Mouse (Mus musculus) stomach, postnatal 0 days (tissue): ENCODE data around the gene Frmd4b.

Experiments used
- CTCF ChIP-seq: IDR thresholded peaks from 2 replicates; pipeline ENCODE4 v1.5.1; 2016; ENCODE audit warnings: antibody characterized with exemption, low read depth, mild to moderate bottlenecking, moderate library complexity
- EP300 ChIP-seq: optimal IDR thresholded peaks from 2 replicates; pipeline ENCODE3; 2016; ENCODE audit warnings: antibody characterized with exemption

DNA sequence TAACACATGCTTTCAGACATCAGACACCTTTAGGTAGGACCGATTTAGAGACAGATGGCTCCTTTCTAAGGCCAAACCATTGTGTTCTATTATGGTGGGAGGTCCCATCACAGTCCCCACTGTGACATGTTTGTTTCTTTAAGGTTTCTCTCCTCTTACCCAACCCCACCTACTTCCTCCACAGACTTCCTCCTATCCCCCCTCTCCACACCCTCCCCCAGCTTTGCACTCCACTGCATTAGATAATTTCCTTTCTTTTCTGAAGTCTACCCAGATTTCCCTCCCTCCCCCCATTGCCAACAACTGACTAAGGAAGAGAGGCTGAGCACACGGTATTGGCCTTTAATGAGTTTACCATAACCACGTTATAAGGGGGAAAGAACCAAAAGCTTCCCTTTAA is 159.4 kb downstream of the Frmd4b start:
- no peak for TF ChIP-seq CTCF
- TF ChIP-seq EP300 = no peak
